Mouse (Mus musculus) stomach, embryonic 14.5 days (tissue): ENCODE measurements around the gene Cpt1b. TPM values are rescaled to one million over a fixed set of nuclear protein-coding genes. Genes with fewer than 3 reads are reported as not detected.
A peak's percentile ranks its signal among the peaks of the same experiment; 100 is the strongest.

ENCODE experiments used
- ATAC-seq: fragments of 200-750 bp; cut with Nextera tagmentation; 2 replicates; pipeline ENCODE4 v1.8.0; 2017; ENCODE audit warnings: low read depth, moderate TSS enrichment; ENCODE audit not compliant: insufficient number of reproducible peaks, insufficient read depth, low FRiP score
- H3K27ac ChIP-seq: fragments of 300-500 bp; sonication (generic); 2 replicates; pipeline ENCODE4 v1.5.1; 2014; ENCODE audit warnings: mild to moderate bottlenecking, low read length, moderate library complexity, mixed read lengths
- H3K27me3 ChIP-seq: fragments of 300-500 bp; sonication (generic); 2 replicates; pipeline ENCODE4 v1.6.1; 2014; ENCODE audit warnings: low read length, control low read depth, mixed read lengths; ENCODE audit not compliant: control insufficient read depth, insufficient read depth
- H3K36me3 ChIP-seq: fragments of 300-500 bp; sonication (generic); 2 replicates; pipeline ENCODE4 v1.6.1; 2014; ENCODE audit warnings: mild to moderate bottlenecking, control low read depth, low read length, moderate library complexity, mixed read lengths; ENCODE audit not compliant: control insufficient read depth, insufficient read depth
- H3K4me1 ChIP-seq: fragments of 300-500 bp; sonication (generic); 2 replicates; pipeline ENCODE4 v1.6.1; 2014; ENCODE audit warnings: low read length, control low read depth, mixed read lengths; ENCODE audit not compliant: control insufficient read depth, insufficient read depth
- H3K4me2 ChIP-seq: fragments of 300-500 bp; sonication (generic); replicated peaks from 2 replicates; pipeline ENCODE4 v1.6.1; 2014; ENCODE audit warnings: low read depth, low read length, control low read depth
- H3K4me3 ChIP-seq: fragments of 300-500 bp; sonication (generic); 2 replicates; pipeline ENCODE4 v1.5.1; 2014; ENCODE audit warnings: low read depth, low read length, control low read depth
- H3K9ac ChIP-seq: fragments of 300-500 bp; sonication (generic); replicated peaks from 2 replicates; pipeline ENCODE4 v1.6.1; 2014; ENCODE audit warnings: low read depth, mild to moderate bottlenecking, control low read depth, low read length, moderate library complexity, mixed read lengths
- H3K9me3 ChIP-seq: fragments of 300-500 bp; sonication (generic); 2 replicates; pipeline ENCODE4 v1.6.1; 2016; ENCODE audit warnings: low read depth, low read length, control low read depth; ENCODE audit not compliant: control insufficient read depth
- WGBS: fragments of 180-500 bp; shearing (Covaris S2); extraction: QIAGEN DNeasy Blood & Tissue Kit; methylation state at CpG from one replicate; pipeline ENCODE4 v1.1.7; 2014; 5-methylcytosine and 5-hydroxymethylcytosine counted together
- polyA plus RNA-seq: library from polyadenylated mRNA; unstranded; fragments of >200 nt; fragmentation: Nextera tagmentation; extraction: Ambion mirVana; gene quantifications from 2 replicates; pipeline ENCODE4 v1.2.1, GENCODE M21; 2014

Cpt1b gene
- polyA plus RNA-seq, 1 experiment from 2014 or later, result 0.46 TPM

DNA sequence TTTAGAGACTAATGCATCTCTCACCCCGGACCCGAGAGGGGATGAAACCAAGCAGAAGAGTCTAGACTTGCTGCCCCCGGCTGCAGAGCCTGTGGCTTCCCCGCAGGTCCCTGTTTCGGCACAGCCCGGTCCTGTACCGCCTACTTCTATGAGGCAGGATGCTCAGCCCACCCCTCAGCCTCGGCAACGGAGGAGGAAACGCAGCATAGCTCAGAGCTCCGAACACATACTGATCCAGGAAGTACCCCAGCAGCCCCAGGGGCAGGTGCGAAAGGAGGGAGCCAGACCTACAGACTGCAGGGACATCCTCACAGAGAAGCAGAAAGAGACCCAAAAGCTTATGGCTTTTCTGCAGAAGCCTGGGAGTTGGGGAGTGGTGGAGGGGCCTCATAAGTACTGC lies 38.5 kb downstream of the Cpt1b start:
- H3K4me2 ChIP-seq, result no peak overlapping the region
- no peak overlapping the region for H3K27ac ChIP-seq
- H3K36me3 ChIP-seq, result no peaks in the 10 kb centered on the region
- no peak for ATAC-seq
- H3K4me1 ChIP-seq, result no peaks in the 10 kb centered on the region
- no peak overlapping the region for H3K9ac ChIP-seq
- 41% methylated on average over 12 of the region's 12 CpGs for WGBS
- H3K27me3 ChIP-seq, result no peaks in the 10 kb centered on the region
- H3K9me3 ChIP-seq, result no peaks in the 10 kb centered on the region
- H3K4me3 ChIP-seq, result no peak overlapping the region

DNA sequence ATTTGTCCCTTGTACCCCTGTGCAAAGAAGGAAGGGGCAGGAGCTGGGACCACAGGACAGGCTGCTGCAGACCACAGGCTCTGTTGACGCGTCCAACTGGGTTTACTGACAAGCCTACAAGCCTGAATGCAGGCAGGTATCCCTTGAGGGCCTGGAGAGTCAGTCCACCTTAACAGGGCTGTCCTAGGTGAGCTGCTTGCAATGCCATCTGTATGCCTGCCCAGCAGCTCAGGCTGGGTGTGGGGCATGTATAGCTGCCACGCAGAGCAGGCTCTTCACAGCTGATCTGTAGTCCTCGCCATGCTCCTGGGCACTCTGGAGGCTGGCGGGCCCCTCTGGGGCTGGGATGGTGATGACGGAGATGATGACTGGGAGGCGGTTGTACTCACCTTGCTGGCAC lies 41.0 kb downstream of the Cpt1b start, which contains the start of gene Klhdc7b:
Gene Klhdc7b (plus strand): TSS at position 301 of the 400 bp plus-strand sequence.
- Histone ChIP-seq H3K4me3 (no peak within 1 kb of the TSS), H3K27me3 (peaks cover under 1% of the 10 kb centered on the region; the same call in 1 of the 2 replicates), H3K9ac (no peak within 1 kb of the TSS), H3K36me3 (no peaks in the 10 kb centered on the region), H3K4me2 (no peak within 1 kb of the TSS), H3K4me1 (no peaks in the 10 kb centered on the region), H3K9me3 (no peaks in the 10 kb centered on the region), H3K27ac (no peak within 1 kb of the TSS)
- no peak for ATAC-seq
- 89% methylated on average over 7 of the region's 7 CpGs for WGBS

DNA sequence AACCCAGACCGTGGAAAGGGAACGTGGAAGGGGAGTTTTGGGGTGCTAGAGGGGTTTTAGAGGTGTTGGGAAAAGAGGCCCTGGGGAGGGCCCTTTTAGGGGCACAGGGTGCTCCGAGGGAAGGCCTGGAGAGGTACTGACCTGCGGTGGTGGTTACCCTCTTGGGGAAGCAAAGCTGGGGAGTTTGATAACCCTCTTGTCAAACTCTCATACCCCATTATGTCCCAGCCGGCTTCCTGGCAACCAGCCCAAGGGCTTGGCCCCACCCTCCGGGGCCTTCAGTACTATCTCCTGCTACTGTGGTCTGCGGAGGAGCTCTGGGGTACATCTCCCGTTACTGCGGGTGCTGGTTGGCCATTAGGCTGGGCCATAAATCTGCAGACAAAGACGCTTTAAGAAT lies 46.2 kb downstream of the Cpt1b start:
- ATAC-seq, result no peak
- peaks cover 9% of the 10 kb centered on the region; the same call in 1 of the 2 replicates for H3K4me1 ChIP-seq
- H3K9ac ChIP-seq, result no peak overlapping the region
- H3K4me3 ChIP-seq, result peak overlapping the region; percentile 35
- peak overlapping the region; percentile 49 for H3K4me2 ChIP-seq
- H3K27me3 ChIP-seq, result peaks cover 28% of the 10 kb centered on the region
- no peaks in the 10 kb centered on the region for H3K36me3 ChIP-seq
- 13% methylated on average over 10 of the region's 10 CpGs for WGBS
- H3K27ac ChIP-seq, result no peak overlapping the region
- H3K9me3 ChIP-seq, result no peaks in the 10 kb centered on the region

DNA sequence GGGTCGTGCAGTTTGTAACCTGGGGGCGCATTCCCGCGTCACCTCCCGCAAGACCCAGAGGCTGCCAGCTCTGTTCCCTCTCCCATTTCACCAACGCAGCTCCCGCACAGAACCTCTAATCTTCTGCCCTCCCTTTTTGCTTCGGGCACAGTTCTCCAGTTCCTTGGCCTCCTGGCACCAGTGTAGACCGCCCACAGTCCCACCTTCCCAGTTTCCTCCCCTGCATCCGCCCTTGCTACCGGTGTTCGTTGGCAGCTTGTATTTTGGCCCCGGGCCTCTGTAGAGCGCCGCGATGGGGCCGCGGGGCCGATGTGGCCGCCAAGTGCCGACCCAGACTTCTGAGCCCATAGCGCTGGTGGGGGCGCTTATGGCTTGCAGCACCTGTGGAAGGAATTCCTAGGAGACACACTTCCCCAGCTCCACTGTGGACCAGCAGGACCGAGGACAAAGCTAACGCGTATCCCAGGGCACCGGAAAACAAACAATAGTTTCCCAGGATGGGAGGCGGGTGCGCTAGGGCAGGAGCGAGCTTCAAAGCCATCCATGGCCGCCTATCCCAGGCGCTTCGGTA lies 46.7 kb downstream of the Cpt1b start, which contains the start of gene Odf3b:
Gene Odf3b (minus strand): TSS at position 452 of the 571 bp plus-strand sequence.
- no peaks in the 10 kb centered on the region for H3K36me3 ChIP-seq
- peaks cover 28% of the 10 kb centered on the region for H3K27me3 ChIP-seq
- no peak for ATAC-seq
- peak within 1 kb of the TSS; percentile 49 for H3K4me2 ChIP-seq
- peaks cover 9% of the 10 kb centered on the region; the same call in 1 of the 2 replicates for H3K4me1 ChIP-seq
- peak within 1 kb of the TSS; percentile 35 for H3K4me3 ChIP-seq
- H3K9me3 ChIP-seq, result no peaks in the 10 kb centered on the region
- under 1% methylated on average over 33 of the region's 33 CpGs for WGBS
- H3K9ac ChIP-seq, result no peak within 1 kb of the TSS
- no peak within 1 kb of the TSS for H3K27ac ChIP-seq

DNA sequence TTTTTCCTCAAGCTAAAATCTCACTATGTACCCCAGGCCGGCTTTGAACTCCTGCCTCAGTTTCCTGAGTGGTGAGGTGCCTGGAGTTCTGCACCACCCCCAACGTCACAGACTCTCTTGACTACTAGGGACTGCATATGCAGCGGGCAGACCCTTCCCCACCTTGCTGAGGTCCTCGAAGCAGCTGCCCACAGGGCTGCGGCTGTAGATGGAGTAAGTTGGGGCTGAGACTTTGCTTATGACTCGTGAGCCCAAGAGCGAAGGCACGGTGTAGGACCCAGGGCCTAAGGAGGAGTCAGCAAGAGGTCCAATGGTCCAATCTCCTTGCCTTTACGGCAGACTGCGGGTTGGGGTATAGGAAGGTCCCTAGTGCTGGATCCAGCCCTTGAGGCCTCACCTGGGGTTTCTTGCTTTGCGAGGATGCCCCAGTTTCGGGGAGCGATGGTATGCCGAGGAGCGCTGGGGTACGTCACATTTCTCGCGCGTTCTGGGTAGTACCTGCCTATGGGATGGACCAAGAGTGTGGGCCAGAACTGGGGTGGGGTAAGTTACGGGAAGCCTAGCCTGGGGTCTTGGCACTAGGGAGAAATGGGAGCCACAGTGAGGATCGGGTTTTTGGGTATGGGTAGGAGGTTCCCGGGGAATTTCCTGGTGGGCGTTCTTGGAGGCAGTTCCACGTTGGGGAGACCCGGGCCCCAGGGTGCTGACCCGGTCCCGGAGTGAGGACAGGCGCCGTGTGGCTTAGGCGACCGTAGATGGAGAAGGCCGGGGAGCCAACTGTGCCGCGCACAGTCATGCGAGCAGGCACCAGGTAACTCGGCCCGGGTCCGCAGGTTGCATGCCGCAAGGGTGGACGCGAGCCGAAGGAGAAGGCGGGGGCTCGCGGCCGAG lies 47.5 kb downstream of the Cpt1b start:
- ATAC-seq, result no peak
- peak overlapping the region; percentile 49 for H3K4me2 ChIP-seq
- H3K4me1 ChIP-seq, result peaks cover 9% of the 10 kb centered on the region; the same call in 1 of the 2 replicates
- no peaks in the 10 kb centered on the region for H3K9me3 ChIP-seq
- WGBS, result 15% methylated on average over 46 of the region's 46 CpGs
- H3K27ac ChIP-seq, result no peak overlapping the region
- peaks cover 28% of the 10 kb centered on the region for H3K27me3 ChIP-seq
- H3K9ac ChIP-seq, result no peak overlapping the region
- H3K36me3 ChIP-seq, result no peaks in the 10 kb centered on the region
- peak overlapping the region; percentile 35 for H3K4me3 ChIP-seq

DNA sequence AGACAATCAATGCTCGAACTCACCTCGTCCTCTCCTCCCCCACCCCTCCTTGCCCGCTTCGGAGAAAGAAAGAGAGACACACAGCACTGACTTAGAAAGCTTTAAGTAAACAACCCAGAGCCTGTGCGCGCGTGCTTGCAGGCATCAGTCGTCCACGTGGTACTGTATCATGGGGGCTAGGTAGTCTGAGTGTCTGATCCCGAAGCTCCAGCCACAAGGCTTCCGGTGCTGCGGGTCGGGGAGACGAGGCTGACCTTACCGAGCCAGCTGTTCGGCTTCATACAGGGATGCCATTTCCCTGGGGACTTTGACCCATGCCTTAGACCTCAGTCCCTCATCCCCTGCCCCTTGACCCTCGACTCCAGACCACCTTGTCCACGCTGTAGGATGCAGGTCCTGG lies 48.3 kb downstream of the Cpt1b start:
- Histone ChIP-seq H3K4me3 (no peak overlapping the region), H3K9me3 (no peaks in the 10 kb centered on the region), H3K27ac (no peak overlapping the region), H3K4me1 (peaks cover 13% of the 10 kb centered on the region; the same call in 1 of the 2 replicates), H3K9ac (no peak overlapping the region), H3K36me3 (no peaks in the 10 kb centered on the region), H3K4me2 (no peak overlapping the region), H3K27me3 (peaks cover 28% of the 10 kb centered on the region)
- 4% methylated on average over 18 of the region's 18 CpGs for WGBS
- no peak for ATAC-seq

DNA sequence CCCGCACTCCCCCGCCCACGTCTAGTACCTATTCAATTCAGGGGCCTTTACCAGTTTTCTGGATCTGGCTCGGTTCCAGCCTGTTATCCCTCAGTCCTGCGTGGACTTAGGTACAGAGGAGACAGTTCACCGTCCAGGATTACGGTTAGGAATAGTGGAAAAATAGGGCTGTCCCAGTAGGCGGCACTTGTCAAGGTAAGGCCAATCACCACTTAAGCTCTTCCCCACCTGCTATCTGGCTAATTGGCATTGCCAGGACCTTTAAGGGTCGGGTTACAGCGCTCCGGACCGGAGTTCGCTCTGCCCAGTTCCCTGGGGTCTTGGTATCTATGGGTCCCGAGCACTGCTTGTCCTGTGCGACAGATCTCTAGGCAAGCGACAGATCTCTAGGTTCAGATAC lies 48.7 kb downstream of the Cpt1b start, which contains the start of gene Tymp:
Gene Tymp (minus strand): TSS at position 83 of the 400 bp plus-strand sequence.
- ATAC-seq, result no peak
- Histone ChIP-seq H3K9ac (no peak within 1 kb of the TSS), H3K4me1 (peaks cover 13% of the 10 kb centered on the region; the same call in 1 of the 2 replicates), H3K27ac (no peak within 1 kb of the TSS), H3K4me2 (no peak within 1 kb of the TSS), H3K9me3 (no peaks in the 10 kb centered on the region), H3K36me3 (peaks cover 3% of the 10 kb centered on the region), H3K4me3 (no peak within 1 kb of the TSS), H3K27me3 (peaks cover 28% of the 10 kb centered on the region)
- WGBS, result 20% methylated on average over 16 of the region's 16 CpGs

DNA sequence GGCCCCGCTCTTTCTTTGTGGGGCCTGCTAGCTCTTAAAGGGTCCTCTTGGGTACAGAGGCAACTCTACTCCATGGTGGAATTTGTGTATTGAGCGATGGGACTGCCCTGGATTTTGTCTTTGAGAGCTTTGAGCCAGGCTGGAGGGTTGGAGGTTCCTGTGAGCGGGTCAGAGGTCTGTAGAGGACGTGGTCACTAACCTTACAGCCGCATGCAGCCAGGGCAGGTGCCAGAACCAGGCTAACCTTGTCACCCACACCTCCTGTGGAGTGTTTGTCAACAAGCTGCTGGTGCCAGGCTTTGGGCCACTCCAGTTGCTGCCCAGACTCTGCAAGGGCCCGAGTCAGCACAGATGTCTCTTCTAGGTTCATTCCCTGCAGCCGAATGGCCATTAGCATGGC lies 49.6 kb downstream of the Cpt1b start:
- Histone ChIP-seq H3K9me3 (no peaks in the 10 kb centered on the region), H3K27ac (no peak overlapping the region), H3K9ac (no peak overlapping the region), H3K27me3 (peaks cover 28% of the 10 kb centered on the region), H3K4me2 (no peak overlapping the region), H3K36me3 (peaks cover 12% of the 10 kb centered on the region), H3K4me1 (peaks cover 13% of the 10 kb centered on the region; the same call in 1 of the 2 replicates), H3K4me3 (no peak overlapping the region)
- WGBS, result 83% methylated on average over 7 of the region's 7 CpGs
- ATAC-seq, result no peak
